Mouse (Mus musculus): Measurements from ENCODE around the gene Phf21a.

The Phf21a gene

DNA sequence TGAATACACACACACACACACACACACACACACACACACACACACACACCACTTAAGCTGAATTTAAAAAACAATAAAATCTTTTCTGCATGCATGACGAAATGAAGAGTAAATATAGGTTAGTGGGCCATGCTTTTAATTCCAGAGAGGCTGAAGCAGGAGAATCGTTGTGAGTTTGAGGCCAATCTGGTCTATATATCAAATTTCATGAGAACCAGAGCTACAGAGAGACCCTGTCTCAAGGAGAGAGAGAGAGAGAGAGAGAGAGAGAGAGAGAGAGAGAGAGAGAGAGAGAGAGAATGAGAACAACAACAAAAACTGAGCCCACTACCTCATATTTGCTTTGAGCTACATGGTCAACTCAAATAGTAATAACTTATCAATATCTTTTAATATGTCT is at the start of gene Phf21a:
Gene Phf21a (plus strand): TSS at position 301 of the 400 bp plus-strand sequence.
- no peak for DNase-seq

DNA sequence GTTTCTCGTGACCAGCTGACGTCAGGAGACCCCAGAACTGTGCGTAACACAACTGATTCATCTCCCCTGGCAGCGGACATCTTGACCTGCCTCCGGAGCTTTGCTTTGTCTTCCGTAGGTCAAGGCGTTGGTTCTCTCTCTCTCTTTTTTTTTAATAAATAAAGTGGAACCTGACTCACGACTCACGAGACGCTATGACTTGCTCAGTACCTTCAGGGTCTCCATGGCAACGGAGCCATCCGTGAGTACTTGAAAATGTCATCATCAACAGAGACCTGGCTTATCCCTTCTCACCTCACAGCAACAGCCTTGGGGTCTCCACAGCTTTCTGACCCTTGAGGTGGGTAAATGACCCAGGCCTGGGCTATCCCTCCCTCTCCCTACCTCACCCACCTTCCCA is 49.6 kb upstream of the Phf21a start:
- no peak for DNase-seq

DNA sequence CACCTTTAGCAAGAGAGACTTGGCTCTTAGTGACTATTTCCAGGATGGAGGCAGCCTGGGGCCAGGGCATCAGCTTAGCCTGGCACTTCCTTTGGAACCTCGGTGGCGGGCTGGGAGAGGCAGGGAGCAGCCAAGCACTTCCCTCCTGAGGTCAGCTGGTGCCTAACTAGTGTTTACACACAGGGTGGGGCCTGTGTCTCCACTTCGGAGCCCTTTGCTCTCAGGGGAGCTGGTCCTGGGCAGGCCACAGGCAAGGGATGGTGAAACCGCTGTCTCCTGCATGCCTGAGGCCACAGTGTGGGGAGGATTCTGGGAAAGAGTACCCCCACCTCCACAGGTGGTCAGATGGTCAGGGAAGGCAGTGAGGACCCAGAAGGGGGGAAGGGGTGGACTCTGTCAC is 45.3 kb upstream of the Phf21a start:
- peak in 1 of 2 experiments; percentile 44 for DNase-seq

DNA sequence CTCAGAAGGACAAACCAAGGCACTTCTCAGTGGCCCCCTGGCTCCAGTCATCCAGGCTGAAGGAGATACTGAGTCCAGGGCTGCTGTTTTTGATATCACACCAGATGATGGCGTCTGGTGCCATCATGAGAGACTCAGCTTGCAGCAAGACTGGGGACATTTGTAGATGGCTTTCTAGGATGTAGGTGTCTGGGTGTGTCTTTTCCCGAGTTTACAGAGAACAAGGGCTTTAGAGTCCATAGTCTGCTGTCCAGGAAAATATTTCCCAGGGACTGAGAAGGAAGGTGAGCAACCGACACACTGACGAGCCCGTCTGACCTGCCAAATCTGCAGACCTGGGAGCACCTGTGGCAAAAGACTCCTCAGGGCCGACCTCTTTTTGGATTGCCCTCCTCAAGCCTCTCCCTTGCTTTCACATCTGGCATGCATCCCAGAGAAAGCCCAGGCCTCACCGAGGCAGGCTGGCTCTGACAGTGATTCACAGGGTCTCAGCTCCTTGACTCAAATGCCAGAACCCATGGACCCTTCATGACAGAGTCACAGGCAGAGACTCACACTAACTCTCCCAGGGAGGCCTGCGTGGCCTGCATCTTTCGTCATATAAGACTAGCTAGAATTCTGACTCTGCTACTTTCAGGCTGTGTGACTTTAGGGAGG is 44.8 kb upstream of the Phf21a start:
- DNase-seq: no peak

DNA sequence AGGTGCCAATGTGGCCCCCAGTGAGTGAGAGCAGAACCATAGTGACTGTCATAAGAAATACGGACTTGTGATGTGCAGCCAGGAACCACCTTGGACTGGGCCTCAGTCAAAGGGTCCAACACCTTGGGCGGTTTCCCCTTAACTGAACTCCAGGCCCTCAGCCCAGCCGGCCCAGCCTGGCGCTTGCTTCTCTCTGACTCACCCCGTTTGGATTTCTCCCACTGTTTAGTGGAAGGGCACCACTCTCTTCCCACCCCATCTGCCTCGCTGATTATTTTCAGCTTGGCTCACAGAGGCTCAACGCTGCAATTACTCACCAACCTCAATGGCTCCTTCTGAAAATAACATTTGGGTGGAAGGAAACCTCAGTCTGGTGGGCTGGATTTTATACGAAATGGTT is 40.7 kb upstream of the Phf21a start:
- no peak for DNase-seq

DNA sequence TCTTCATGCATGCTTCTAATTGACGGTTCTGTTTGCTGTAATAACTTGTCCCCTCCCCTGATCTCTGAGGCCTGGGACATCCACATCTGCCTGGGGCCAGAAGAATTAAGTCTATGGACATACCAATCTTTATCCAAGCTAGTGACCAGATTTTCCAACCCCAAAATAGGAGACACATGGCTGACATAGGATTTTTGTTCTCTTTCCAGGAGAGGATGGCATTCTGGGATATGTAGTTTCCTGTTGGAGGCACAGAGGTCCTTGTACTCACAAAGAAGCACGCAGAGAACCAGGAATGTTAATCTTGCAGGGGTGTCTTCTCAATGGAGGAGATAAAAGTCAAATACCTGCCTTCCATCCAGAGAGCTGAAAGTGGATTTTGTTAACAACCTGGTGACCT is 40.2 kb upstream of the Phf21a start:
- DNase-seq: no peak

DNA sequence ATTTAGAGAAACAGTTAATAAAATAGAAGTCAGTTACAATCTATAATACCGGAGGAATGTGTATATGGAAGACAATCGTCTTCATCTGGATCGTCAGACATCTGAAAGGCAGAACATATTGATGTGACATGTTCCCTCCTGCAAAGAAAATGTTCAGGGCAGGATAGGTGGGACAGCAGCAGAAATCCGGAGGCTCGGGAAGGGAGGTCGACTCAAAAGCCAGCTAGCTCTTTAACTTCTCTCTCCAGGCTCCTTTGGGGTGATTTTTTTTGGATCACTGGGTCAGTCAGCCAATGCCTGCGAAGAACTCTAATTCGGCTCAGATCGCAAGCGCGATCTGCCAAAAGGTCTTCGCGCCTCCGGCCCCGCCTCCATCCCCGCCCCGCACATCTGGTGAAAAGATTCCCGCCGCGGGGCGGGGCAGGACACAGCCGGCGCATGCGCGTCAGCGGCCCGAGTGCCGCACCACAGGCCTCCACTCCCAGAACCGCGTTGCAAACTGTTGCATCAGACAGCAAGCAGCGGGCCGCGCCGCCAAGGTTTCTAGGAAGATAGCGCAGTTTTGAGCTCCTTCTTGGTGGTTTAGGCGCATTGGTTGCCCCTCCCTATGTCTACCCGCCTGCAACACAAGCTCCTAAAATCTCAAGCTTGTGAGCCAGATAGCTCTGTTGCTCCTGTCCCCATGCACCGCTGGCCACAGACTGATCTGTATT is 37.7 kb upstream of the Phf21a start:
- peak; percentile 93 to 96 for DNase-seq

DNA sequence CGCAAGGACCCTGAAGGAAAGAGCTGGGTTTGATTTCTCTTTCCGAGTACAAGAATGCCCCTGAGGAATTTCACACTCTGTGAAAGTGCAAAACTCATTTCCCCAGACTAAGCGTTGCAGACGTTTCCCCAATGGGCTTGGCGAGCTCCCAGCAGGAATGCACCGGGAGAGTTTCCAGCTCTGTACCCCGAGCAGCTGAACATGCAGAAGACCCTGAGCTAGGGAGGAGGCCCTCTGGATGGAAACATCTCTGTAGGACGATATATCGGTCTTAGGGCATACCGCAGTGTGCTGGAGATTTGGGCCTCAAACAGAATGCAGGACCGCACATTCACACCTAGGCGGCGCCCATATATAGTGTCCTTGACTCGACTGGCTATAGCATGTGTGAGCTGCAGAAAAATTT is 37.1 kb upstream of the Phf21a start:
- DNase-seq: peak; percentile 69 to 82

DNA sequence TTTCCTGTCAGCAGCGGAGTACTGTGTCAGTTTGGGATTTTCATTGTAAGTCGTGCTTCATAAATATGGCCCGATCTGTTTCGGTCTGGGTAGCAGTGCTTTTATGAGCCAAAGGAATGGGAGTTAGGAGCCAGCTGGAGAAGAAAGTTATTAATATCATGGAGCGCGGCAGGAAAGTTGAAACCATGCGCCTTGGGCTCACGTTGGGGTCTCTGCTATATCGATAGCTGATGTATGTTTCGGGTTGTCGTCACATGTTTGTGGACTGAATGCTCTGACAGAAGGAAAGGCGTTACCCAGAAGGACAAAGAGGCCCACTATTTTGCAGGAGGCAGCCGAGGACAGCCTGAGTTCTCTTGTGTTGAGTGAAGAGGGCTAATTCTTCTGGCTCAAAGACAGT is 36.2 kb upstream of the Phf21a start:
- no peak for DNase-seq

DNA sequence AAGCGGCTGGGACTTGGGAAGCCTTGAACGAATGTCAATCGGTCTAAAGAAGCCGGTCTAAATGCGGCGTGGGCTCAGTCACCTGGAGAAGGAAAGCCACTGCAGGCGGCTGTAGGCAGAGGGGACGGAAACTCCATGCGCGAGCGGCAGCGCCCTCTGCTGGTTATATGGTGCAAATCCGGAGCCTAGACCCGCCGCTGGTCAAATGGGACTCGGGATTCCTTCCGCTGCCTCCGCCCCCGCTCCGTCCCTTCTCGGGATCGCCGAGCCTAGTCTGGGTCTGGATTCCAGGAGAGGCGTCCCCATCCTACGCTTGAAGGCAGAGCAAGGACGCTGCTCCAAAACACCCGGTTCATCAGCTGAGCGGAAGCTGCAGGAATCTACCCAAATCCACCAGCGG is 34.4 kb upstream of the Phf21a start:
- DNase-seq: peak; percentile 91 to 94

DNA sequence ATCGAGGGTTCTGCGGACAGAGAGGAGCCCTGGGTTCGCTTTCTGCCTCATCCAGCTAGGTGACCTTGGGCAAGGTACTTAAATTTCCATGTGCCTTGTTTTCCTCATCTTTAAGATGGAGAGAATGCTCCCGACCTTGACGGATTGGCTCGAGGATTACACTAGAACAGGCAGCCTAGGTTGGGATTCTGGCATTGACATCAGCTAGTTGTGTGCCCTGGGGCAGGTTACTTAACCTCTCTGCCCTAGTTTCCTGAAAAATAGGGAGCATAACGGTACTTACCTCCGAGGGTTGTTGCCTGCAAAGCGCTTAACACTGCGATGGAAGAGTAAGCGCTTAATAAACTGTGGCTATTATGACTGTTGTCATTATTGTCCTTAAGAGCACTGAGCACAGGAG is 34.0 kb upstream of the Phf21a start:
- no peak for DNase-seq

DNA sequence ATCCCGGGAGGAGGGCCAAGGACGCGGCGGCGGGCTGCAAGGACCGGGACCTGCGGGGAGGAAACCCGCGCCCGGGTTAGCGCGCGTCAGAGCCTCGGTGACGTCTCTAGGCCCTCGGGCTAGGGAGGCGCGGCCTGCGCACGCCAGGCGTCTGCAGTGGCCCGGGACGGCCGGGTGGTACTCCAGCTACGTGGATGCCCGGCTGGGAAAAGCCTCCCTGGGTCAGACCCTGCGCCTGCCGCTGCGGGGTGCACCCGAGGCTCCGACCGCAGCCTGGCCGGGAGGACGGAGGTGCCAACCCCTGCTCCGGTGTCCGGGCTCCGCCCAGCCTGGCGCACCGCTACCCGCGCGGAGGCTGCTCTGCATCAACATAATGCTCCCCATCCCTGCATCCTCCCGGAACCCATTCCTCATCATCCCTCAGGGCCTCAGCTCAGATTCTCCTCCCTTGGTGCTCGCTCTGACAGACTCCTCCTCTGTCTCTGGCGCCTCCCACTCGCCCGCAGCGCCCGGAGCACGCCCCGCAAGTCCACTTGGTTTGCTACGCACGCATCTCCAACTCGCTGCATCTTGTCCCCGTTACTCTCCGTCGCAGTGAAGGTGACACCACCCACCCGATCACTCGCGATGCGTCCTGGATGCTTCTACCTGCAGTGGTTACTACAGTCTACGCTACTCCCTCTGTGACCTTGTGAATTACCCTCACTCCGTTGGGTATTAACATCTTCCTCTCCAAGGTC is 33.3 kb upstream of the Phf21a start:
- peak; percentile 52 to 67 for DNase-seq

DNA sequence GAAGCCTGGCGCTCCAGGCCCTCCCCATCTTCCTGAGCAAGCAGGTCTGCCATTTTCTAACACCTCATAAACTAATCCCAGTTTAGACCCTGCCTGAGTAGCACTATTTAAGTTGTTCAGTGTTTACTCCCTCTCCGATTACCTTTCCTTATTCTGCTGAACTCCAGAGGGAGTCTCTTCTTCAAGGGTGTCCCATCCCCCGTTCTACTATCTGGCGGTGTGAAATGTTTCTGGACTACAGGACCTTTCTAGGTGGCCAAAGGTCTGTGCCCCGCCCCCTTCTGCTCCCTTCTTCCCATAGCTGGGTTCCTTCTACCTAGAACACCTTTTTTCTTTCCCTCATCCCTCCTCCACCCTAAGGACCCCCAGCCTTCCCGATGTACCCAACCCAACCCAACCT is 32.6 kb upstream of the Phf21a start:
- DNase-seq: no peak

DNA sequence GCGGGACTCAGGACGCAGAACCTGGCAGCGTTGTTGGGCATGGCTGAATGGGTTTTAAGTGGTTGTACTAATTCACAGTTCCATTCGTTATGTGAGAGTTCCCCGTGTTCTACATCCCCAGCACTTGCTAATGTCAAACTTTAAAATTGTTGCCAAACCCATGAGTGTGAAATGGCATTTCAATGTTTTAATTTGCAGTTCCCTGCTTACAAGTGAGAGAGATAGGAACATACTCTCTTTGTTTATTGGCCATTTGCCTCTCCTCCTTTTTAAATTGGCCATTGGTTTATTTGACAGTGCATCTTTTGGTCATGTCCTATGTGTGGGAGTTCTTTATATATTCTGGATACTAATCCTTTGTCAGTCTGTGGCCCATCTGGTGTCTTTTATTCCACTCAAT is 31.6 kb upstream of the Phf21a start:
- no peak for DNase-seq

DNA sequence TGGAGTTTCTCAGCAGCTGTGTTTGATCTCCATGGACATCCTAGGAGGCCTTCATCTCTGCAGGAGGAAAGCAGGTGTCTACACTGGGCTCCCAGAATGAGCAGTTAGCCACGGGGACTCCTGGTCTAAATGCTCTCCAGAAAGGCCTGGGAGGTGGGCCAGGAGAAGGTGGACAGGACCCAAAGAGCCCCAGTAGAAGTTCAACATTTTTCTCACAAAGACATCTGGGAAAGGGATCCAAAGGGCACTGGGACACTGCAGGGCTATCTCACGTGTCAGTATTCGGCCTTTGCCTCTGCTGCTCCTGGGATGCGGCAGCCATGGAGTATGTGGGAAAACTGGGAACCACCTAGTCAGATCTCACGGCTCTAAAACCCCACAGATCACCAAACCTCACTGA is 29.8 kb upstream of the Phf21a start:
- DNase-seq: no peak

DNA sequence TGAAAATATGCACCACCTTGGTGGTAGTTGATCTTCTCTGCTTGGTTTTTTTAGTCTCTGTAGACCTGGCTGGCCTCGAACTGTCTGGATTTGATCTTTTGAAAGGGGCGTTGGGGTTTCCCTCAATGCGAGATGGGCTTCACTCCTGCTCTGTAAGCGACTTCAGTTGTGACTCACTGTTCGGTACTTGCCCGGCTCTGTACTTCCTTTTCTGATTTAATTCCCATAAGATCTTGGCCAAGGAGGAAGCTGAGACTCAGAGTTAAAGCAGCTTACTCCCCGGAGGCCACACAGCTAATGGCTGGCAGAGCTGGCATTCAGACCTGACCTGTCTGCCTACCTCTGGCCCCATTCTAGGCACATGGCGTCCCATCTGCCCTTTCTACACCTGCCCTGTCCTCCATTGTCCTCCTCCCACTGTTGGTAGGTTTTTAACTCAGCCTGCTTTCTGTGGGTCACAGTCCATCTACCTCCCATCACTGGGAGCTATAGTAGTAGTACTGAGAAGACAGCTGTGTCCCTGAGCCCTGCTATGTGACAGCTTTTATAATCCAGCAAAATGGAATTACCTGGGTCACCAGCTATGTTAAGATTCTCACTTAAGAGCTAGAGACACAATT is 27.5 kb upstream of the Phf21a start:
- DNase-seq: no peak

DNA sequence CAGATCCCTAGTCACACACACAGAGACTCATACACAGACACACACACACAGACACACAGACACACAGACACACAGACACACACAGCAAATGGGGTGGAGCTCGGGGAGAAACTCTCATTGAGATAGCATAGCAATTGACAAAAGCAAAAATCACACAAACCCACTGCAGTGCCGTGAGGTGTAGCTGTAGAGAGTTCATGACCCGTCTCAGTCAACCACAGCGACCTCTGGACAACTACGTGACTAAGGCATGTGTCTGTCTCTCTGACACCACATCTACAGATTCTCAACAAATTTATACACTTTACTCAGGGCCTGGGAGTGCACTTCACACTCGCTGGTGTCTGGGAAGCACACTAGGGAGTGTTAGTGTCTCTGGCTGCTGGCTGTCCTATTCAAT is 27.0 kb upstream of the Phf21a start:
- DNase-seq: no peak

DNA sequence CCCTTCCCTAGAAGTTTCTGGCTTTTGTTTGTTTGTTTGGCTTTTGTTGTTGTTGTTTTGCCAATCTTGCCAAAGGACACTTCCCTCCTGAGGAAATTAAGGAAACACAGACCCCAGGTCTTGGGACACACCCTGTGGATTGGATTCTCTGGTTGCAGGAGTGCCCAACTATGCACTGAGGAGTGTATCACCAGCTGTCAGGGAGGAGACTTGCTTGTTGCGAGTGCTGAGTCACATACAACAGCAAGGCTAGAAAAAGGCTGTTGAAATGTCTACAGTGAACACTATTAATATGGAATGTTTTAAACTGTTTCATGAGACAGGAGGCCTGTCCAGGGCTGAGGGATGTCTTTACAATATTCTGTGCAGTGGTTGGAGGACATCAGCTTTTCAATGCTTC is 26.0 kb upstream of the Phf21a start:
- no peak for DNase-seq

DNA sequence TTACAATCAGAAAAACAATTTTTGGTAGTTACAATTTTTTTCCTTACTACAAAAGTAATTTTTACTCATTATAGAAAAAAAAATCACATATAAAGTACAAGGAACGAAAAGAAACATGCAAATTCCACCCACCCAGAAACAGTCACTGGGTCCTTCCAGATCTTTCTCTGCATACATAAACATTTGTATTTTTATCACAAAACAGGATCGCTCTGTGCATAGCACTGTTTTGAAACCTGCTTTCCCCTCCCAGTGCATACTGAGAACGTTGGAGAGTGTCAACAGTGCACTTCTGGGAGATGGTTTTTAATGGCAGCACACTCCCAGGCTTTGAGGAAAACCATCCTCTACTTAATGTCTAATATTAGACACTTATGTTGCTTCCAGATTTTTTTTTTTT is 25.3 kb upstream of the Phf21a start:
- no peak for DNase-seq

DNA sequence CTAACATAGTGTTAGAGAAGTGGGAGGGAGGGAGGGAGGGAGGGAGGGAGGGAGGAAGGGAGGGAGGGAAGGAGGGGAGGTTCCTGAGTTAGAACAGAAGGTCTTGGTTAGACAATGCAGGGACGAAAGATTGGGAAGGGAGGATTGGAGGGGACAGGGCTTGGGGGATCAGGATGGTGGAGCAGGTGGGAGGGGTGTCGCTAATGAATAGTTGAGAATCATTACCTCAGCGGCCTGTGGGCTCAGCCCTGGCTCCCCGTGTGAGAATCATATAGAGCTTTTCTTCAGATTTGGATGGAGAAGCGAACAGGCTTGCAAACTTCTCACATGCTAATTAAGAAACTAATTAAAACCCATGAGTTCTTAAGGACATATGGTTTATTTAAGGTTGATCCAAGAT is 23.3 kb upstream of the Phf21a start:
- no peak for DNase-seq

DNA sequence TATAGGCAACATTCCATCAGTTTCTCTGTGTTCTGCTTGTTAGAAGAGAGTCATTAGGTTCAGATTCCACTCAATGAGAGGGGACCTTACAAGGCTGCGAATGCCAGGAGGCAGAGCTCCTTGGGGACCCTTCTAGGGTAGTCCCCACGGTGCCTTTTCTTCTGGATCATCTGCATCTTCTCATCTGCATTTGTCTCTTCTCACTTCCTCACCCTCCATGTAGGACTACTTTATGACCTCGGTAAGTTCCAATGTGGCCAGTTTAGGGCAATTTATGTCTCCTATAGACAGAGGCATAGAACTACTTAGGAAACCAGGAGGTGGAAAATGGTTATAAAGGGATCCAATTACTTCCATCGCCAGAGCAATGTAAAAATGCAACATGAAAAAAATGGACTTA is 21.8 kb upstream of the Phf21a start:
- DNase-seq: no peak

DNA sequence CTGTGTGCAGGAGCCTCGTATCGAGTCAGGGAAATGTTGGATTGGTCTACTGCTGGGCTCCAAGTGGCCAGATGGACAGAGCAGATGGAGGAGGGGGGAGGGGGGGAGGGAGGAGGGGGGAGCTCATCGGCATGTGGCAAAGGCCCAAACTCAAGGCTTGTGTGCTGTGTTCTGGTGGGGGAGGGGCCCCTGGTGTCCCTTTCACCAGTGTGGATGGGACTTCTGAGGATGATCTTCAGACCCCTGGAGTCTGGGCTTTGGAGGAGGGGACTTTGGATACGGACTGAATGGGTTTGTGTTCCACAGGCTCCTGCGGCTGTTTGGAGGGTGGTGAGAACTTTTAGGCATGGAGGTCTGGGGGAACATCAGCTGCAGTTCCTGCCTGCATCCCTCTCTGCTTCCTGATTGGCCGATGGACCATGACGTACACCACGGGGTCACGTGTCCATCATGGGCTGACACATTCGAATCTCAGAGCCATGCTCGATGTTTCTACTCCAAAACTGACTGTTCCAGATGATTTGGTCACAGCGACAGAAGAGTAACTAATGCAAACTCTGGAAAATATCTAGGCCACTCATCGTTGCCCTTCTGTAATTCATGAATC is 16.7 kb upstream of the Phf21a start:
- DNase-seq: no peak

DNA sequence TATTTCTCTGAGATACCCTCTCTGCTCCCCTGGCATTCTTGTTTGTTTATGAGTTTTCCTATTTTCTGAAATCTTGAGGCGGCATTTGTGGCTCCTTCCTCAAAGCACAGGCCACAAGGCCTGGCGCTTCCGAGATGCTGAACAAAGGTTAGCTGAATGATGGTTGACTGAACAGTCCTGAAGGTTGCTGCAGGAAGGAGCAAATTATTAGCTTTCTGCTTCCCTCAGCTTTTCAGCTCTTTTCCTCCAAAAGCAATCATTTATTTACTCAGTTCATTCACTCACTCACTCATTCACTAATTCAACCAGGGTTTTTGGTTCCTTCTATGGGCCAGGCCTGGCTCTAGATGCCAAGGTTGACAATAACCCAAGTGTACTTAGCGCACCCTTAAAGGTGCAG is 10.7 kb upstream of the Phf21a start:
- DNase-seq: no peak

Measured in lung, postnatal 4 days (tissue).